Mouse (Mus musculus) forelimb bud, embryonic 11.5 days (tissue): ENCODE results near the gene Gadl1.
"Not testable (repeated sequence)": the region's sequence is repeated elsewhere in the genome, so short reads cannot be mapped to it uniquely, and the experiment has no call there.

Experiments used
- DNase-seq: peaks from one replicate; pipeline ENCODE4 v3.0.0-alpha.2; 2012; ENCODE audit warnings: low read depth, low spot score

Gene Gadl1

DNA sequence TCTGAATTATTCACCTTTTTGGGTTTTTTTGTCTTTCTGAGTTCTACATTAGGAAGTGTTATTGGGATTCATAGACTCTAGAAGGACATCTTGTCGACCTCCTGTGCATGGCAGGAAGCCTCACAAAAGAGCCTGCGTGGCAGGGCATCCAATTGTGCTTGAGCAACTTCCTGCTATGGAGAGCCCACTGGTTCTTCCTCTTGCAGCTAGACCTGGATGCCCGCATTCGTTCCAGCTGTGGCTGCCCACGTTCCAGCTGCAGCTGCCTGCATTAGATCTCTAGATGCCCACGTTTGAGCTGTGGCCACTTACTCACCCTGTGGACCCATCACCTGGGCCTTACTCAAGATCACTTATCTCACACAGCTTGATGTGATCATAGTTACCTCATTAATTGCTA lies 116.1 kb downstream of the Gadl1 start:
- no peak for DNase-seq

DNA sequence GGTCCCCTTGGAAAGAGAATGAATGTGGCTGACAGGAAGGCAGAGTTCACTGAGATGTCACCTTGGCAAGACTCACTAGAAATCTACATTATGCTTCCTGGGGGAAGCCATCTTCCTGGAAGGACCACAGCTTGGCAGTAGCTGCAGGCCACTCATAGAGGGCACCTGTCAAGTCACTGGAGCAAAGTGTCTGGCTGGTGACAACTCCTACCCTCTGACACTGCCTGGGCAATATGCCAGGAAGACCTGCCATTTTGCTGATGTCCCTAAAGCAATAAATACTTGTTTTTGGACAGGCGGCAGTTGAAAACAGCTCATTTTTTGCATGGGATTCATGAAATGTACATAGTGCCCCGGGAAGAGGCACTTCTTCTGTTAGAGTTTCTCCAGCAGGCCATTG lies 119.8 kb downstream of the Gadl1 start:
- DNase-seq: no peak

DNA sequence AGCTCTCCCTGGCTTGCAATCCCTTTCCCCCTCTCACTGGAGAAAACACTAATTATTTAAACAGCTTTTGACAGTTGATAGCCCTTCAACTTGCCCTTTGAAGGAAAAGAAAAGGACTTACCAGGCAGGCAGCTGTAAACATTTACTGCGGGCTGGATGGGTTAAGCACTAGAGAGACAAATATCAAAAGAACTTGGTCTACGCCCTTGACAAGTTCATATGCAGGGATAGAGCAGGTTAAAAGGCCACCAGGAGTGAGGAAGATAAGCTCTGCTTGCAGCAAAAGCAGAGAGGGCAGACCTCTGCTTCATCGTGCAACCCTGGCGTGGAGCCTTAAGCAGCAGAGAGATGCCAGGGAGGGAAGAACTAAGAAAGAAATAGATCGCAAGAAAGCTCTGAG lies 123.5 kb downstream of the Gadl1 start:
- DNase-seq: no peak

DNA sequence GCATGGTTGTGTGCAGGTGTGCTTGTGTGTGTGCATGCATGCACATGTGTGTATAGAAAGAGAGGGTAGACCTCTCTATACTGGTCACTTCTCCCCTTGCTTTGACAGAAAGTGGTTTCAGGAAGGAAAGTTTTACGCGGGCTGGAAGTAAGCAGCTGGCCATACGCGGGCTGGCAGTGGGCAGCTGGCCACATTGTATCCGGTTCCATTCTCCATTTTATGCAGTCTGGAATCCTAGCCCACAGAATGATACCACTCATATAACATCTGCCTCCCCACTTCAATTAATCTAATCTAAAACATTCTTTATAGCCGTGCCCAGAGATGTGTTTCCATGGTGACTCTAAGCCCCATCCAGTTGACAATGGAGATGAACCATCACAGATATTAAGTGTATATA lies 129.0 kb downstream of the Gadl1 start:
- no peak for DNase-seq

DNA sequence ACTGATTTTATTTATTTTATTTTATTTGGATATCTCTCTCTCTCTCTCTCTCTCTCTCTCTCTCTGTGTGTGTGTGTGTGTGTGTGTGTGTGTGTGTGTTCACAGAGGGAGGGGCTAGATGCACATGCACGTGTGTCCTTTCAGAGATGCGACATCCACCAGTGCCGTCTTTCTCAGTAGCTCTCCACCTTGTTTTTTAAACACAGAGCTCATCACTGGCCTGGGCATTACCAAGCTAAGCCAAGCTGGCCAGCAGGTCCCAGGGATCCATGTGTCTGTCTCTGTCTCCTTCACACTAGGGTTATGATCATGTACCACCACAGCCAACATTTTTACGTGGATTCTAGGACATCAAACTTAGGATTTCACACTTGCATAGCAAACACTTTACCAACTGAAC lies 130.7 kb downstream of the Gadl1 start:
- no peak for DNase-seq

DNA sequence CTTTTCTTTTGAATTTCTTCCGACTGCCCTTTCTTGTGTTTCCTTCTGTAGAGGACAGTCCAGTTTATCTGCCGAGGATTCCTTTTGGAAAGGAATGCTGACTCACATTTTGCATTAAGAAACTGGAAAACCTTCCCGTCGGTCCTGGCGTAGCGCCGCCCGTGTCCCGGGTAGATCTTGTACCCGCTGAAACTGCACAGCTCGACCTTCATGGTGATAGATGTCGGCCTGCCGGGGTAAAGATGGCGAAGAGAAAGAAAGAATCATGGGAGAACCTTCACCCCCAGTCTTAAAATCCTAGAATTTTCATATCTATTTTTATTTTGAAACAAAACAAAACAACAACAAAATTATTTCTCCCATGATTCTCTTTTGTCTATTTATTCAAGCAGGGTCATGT lies 131.6 kb downstream of the Gadl1 start:
- DNase-seq: not testable (repeated sequence)

DNA sequence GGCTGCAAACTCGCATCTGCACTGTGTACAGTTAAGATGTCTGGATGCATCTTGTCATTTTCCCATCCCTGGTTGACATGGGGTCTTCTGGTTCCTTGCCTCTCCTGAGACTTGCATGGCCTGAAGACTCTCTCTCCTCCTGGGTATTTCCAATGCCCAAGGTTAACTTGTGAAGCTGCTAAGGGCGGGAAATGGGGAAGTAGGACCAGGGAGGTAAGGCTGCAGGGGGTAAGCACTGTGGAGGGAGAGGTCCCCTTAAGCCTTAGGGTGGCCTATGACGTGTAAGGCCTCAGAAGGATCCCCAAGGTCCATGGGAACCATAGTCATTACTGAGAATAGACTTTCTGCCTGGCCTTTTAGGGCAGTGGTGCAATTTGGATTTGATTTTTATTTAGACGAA lies 132.1 kb downstream of the Gadl1 start:
- no peak for DNase-seq

DNA sequence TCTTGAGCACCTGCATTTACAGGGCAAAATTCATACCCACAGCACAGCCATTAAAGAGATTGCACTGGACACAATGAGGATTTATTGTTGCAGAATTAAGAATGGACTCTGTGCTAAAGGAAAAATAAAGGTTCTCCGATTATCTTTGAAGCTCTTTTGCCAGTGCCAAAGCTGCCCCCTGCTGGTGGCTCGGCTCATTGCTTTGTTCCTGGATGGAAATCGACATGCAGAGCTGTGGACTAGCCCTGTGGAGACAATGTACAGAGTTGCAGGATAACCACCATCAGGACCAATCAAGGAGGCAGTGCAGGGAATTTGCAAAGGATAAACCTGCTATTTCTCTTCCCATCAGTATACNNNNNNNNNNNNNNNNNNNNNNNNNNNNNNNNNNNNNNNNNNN lies 132.5 kb downstream of the Gadl1 start:
- DNase-seq: peak; percentile 70

DNA sequence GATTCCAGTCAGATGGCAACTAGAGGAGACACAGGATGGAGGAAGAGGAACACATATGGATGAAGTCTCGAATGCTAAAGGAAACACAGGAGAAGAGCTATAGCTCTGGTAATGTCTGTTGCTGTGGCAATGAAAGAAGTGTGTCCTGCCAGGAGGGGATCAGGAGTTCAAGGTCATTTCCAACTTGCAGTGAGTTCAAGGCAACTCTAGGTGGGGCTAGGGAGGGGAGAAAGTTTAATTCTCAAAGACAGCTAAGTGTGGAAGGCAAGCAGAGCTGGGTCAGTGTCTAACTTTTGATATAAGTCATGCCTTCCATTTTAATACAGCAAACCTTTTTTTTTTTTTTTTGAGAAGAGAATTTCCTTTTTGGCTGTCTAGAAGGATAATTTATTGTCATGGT lies 140.7 kb downstream of the Gadl1 start:
- no peak for DNase-seq

DNA sequence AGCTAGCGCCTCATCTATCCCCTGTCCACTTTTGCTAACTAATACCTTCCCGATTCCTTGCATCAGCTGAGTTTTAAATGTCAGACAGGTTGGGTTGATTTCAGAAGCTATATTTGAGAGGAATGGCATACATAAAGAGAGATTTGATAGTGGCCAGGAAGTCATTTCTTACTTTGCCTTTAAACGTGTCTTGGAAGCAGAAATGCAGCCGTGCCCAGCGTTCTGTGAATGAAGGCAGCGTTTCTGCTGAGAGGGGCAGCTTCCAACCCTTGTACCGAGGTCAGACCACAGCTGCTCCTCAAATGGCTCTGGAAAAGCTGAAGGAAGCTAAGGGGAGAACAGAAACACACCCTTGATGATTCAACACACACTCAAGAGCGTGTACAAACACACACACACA lies 144.7 kb downstream of the Gadl1 start:
- DNase-seq: no peak

DNA sequence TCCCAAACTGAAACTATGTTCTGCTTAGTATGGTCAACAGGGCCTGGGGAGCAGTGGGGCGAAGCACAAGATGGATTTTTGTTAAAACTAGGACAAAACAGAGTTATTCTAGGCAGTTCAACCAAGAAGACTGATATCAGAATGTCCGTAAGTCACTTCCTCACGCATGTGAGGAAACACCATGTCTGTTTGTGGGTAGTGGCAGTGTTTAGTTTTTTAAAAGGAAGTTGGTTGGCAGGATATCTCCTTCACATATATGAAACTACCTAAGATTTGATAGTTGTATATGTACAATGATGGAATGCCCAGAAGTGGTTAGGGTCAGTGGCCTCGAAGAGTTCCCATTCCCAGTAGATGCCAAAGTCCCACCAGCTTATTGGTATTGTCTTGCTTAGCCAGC lies 149.2 kb downstream of the Gadl1 start:
- DNase-seq: no peak

DNA sequence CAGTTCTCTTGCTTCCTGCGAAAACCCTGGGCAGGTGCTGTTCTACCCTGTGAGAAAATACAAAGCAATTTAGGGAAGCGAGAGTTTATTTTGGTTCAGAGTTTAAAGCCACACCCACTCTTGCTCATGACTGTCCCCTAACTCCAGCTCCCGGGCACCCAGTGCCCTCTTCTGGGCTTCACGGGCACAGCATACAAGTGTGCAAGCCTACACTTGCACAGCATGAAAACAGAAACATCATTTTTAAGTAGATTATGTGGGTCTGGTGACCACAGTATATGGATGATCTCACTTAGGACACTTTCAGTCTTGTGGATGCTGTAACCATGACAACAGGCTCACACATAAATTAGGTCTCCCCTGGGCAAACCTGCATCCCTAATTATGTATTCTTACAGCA lies 149.9 kb downstream of the Gadl1 start:
- no peak for DNase-seq

DNA sequence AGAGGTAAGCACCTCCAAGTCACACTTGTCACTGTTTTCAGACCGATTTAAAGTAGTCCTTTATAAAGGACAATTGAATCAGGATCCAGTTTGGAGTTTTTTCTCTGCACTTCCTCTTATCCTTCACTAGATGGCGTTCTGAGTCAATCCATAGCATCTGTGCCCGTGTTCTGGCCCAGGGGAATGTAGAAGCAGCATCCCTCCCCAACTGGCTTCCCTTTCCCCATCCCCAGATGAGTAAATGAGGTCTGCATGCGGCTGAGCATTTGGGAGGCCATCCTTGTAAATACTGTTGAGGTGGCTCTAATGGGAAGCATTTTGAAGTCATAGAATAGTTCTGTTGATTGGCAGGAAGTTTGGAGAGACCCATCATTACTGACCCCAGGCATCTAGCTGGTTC lies 151.4 kb downstream of the Gadl1 start:
- DNase-seq: peak; percentile 33

DNA sequence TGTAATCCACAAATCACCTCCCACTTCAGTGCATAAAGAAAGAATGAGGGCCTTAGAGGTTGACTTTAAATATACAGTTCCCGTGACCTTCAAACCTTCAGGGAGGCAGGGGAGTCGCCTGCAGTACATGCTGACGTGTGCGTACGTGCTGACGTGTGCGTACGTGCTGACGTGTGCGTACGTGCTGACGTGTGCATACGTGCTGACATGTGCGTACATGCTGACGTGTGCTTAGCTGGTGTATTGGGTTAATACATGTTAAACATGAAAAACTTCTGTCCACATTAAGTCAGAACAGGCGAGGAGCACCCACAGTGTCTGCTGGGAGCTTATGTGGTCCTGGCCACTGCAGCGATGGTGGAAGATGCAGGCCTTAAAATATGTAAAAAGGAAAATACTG lies 155.5 kb downstream of the Gadl1 start:
- DNase-seq: no peak

DNA sequence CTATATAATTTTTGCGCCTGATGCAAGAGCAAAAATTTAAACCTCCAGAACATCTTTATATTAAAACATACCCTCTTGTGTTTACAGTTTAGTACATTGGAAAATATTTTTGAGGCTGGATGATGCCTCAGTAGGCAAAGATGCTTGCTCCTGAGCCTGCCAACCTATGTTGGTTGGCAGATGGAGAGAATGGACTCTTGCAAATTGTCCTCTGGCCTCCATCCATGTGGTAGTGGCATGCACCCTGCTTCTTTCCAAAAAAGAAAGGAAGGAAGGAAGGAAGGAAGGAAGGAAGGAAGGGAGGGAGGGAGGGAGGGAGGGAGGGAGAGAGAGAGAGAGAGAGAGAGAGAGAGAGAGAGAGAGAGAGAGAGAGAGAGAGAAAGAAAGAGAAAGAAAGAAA lies 162.3 kb downstream of the Gadl1 start:
- not testable (repeated sequence) for DNase-seq

DNA sequence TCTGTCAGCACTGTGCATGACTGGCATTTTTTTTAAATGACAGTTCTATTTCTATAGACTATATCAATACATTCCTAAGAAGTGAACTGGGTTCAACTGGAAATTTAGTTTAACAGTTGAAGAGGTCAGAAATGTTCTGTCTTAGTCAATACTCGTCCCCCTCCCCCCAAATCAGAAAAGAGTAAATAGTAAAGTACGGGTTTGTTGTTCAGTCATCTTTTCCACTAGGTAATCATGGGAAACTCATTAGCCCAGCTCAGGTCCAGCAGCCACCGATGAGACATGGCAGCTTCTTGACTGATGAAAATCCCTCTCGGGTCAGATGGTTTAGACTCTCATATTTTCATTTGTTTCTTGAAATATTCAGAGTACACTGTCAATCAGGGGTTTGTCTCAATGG lies 166.9 kb downstream of the Gadl1 start:
- DNase-seq: no peak

DNA sequence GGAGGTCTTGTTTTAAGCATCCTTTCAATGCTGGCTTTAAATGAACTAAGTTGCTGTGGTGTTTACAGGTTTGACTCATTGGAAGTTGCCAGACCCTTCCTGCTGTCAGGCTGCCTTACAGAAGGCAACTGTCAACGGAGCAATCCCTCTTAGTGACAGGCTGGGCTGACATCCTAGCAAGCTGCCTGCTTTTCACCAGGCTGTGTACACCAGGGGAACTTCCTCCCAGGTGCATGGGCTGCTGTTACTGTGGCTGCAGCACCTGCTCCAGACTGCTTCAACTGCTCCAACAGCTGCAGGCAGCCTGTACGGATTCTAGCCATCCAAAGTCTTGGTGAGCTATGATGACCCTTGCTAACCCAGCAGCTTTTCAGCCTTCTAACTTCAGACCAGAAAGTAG lies 167.7 kb downstream of the Gadl1 start:
- DNase-seq: no peak

DNA sequence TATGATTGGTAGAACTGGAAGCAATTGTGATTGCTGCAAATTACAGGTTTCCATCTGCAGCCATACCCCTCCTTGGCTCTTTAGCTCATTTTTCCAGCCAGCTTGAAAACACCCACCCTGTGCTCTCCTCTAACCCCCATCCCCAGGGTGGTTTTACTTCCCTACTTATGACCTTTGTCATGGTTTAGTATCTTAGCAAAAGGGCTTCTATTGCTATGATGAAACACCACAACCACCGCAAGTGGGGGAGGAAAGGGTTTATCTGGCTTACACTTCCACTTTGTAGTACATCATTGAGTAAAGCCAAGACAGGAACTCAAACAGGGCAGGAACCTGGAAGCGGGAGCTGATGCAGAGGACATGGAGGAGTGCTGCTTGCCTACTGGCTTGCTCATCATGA lies 168.2 kb downstream of the Gadl1 start:
- no peak for DNase-seq

DNA sequence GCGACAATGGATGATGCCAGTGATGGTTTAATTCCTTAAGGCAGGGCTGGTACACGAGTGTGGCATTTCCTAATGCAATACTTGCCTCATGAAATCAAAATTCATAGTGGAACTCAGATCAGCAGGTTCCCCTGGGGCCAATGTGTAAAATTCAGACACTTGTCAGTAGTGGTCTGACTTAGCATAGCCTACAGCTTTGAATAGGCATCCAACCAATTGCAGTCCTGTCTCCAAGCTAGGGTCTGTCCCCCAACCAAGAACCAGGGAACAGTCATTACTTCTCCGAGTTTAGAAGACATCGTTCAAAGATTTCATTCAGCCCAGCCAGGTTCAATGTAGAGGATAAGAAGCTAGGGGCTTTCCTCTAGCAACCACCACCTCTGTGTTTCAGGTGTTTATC lies 172.5 kb downstream of the Gadl1 start:
- DNase-seq: no peak

DNA sequence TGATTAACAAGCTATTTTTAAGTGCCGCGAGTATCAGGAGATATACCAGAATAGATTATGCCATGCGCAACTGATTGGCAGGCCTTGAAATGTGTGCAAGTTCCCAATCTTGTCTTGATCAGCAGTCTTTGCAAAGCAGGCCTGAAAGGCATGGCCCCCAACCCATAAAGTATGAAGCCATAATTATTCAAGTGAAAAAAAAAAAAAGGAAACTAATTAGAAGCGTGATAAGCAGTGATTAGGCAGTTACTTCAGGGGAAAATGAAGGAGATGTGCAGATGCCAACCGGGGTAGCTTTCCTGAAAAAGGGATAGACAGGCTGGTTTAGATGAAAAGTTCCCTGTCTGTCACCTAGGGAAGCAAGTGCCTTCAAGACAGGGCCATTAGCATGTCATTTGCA lies 174.0 kb downstream of the Gadl1 start:
- no peak for DNase-seq

DNA sequence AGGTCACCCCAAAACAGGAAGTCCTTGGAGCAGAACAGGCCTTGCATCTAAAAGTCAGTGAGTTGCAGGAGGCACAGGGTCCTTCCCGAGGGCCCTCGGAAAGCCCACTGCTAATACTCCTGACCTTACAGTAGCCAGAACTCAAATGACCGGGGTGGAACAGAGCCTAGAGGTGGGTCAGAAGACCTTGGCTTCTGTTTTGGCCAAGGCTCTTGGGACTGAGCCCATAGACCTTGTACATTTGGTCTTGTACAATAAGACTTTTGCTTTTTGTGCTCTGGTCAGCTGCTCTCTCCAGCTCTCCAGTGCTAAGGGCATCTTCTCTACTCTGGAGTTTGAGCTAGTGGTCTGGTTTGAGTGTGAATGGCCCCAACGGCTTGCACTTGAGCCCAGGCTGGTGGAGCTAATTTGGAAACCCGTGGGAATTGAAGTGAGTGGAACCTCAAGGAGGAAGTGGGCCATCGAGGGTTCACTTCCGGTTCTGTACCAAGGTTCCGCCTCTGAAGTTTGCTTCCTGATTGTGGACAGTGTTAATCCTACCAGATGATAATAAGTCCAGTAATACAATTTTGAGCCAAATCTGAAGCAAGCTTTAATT lies 174.6 kb downstream of the Gadl1 start:
- no peak for DNase-seq

DNA sequence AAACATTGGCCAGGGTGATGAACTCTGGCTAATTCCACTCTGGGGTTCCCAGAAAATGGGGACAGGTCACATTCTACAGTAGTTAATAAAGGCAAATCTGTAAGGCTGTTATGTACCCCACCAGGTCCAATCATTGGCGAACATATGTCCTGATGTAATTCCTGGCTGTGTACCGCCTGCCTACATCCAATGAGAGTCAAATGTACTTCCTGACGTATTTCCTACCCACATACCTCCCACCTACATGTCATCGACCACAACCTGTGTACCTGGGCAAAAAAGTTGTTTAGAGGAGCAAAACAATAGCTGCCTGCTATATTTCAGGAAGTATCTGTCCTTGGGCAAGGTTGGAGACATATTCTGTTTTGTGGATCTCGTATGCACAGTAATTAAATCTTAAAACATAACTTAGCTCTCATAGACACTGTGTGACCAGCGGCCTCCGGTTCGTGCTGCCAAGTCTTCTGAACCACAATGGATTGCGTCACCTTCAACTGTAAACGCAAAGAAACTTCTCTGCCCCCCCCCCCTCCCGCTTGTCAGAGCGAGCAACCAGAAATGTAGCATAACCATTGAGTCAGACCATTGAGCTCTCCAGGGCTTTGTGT lies 175.2 kb downstream of the Gadl1 start:
- DNase-seq: no peak

DNA sequence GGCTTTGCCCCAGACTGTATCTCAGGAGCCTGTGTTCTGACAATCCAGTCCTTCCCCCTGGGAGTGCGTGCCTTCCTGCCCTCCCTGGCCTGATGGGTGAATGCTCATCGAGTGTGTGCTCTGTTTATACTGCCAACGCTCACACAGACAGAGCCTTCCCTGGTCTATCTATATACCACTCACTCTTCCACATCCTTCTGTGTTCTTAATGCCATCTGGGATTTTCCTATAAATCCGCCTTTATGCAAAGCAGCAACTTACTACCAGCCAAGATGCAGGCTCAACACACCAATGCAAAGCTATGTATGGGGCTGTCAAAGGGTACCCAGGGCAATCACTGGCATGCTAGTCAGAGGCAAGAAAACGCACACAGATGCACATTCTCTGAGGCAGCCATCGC lies 176.7 kb downstream of the Gadl1 start:
- DNase-seq: no peak

DNA sequence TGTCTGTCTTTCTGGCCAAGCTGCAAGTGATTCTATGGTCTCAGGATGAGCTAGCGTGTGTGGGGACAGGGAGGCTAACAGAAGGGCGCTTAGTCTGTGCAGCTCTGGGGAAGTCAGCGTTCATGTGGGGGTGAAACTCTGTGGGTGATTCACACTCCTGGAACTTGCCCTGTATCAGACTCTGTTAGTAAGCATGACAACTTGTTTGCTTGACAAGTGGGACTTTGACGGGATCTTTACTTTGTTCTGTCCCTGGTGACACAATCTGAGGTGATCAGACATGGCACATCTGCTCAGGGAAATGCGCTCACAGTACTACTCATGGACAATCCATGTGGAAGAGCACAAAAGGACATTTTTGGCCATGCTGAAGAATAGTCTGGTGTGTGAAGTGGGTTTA lies 178.0 kb downstream of the Gadl1 start:
- no peak for DNase-seq
